Mouse (Mus musculus): ENCODE measurements around the gene Rack1. TPM values are rescaled to one million over a fixed set of nuclear protein-coding genes. Genes with fewer than 3 reads are reported as not detected.

Gene Rack1
- polyA plus RNA-seq, 1 experiment = 2,993 TPM

DNA sequence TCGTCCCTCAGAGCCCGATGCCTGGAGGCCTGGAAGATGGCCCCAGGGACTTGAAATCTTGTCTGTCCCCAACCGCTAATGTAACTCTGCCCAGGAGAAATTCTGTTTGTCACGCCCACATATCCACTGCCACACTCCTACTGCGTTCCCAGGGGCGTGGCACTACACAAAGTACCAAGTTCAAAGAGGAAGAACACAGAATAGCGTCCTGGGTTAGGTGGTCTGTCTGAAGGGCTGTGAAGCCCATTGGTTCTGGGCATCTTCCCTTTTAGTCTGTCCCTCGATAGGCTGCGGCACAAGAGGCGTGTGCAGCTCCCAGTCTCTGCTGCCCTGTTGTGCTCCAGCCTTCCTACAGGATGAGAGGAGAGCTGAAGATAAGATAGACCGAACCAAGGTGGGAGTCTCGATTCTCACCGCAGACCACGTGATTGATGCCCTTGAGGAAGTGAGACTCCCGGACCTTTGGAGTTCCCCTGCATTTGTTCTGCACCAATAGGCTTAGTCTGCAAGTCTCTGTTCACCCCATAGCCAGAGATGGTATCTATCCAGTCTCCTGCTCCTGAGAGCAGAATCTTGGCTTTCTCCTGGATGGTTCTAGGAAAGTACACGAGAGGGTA is 38.2 kb downstream of the Rack1 start:
- H3K27me3 ChIP-seq (ENCODE audit: control insufficient read depth, insufficient read depth, insufficient read length) = no peaks in the 10 kb centered on the region
- H3K4me2 ChIP-seq (ENCODE audit: low read depth) = peak overlapping the region; percentile 97
- H3K79me2 ChIP-seq (ENCODE audit: control insufficient read depth, insufficient read depth) = no peaks in the 10 kb centered on the region
- H3K4me3 ChIP-seq = peak overlapping the region; percentile 41
- peak overlapping the region; percentile 55 for H3ac ChIP-seq (ENCODE audit: control insufficient read depth, insufficient read length)
- no peaks in the 10 kb centered on the region for H3K36me3 ChIP-seq (ENCODE audit: control insufficient read depth, insufficient read depth)
- TF ChIP-seq USF1 (IDR thresholded peaks at IDR 0.05; ENCODE audit: low read depth) (peak; percentile 57), TCF3 (IDR thresholded peaks at IDR 0.05; ENCODE audit: insufficient read length, low read depth) (no peak), SRF (IDR thresholded peaks at IDR 0.05; ENCODE audit: control insufficient read depth, insufficient read length, low read depth) (no peak)

DNA sequence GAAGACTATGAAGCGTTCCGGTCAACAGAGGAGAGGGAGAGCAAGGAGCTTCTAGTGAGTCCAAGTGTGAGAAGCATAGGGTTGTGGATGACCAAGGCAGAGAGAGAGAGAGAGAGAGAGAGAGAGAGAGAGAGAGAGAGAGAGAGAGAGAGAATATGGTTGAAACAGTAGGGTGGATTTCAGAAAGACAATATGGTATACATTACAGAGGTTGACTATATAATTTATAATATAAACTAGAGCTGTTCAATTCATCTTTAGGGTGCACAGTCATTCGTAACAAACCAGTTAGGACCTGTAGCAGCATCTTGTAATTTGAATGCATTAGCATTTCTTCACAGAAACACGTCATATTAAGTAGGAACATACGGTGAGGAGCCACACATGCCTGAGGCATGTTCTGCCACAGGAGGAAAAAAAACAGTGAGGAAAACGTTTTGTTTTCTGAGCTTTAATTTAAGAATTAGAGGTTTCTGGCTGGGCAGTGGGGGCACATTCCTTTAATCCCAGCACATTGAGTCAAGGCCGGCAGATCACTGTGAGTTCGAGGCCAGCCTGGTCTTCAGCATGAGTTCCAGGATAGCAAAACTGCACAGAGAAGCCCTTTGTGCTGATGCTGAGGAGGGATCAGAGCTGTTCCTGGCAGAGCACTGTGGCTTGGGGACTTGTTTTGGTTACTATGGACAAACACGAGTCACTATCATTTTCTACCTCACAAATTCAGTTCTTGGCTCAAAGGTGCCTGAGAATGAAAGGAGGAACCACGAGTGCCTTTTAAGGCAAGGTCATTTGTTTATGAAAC is 38.9 kb downstream of the Rack1 start:
- Histone ChIP-seq H3K36me3 (ENCODE audit: control insufficient read depth, insufficient read depth) (no peaks in the 10 kb centered on the region), H3K27me3 (ENCODE audit: control insufficient read depth, insufficient read depth, insufficient read length) (no peaks in the 10 kb centered on the region), H3K4me2 (ENCODE audit: low read depth) (peak overlapping the region; percentile 97), H3K4me3 (peak overlapping the region; percentile 41), H3ac (ENCODE audit: control insufficient read depth, insufficient read length) (no peak overlapping the region), H3K79me2 (ENCODE audit: control insufficient read depth, insufficient read depth) (no peaks in the 10 kb centered on the region)
- no peak for TF ChIP-seq MAX (IDR thresholded peaks at IDR 0.05; ENCODE audit: low read depth)
- TF ChIP-seq SRF (IDR thresholded peaks at IDR 0.05; ENCODE audit: control insufficient read depth, insufficient read length, low read depth) = no peak
- no peak for TF ChIP-seq E2F4 (IDR thresholded peaks at IDR 0.05; ENCODE audit: insufficient read depth)
- TF ChIP-seq CEBPB (IDR thresholded peaks at IDR 0.05; ENCODE audit: insufficient read depth, poor library complexity, severe bottlenecking) = no peak
- TF ChIP-seq REST (IDR thresholded peaks at IDR 0.05; ENCODE audit: insufficient read depth, insufficient read length) = no peak
- TF ChIP-seq MYOG (IDR thresholded peaks at IDR 0.05; ENCODE audit: control insufficient read depth in 1 of 3, insufficient read depth in 1 of 3, insufficient read length in 2 of 3, low read depth in 2 of 3) = no peak
- TF ChIP-seq MYOD1 (IDR thresholded peaks at IDR 0.05; ENCODE audit: control insufficient read depth in 1 of 3, insufficient read length in 2 of 3, low read depth in 2 of 3) = no peak

DNA sequence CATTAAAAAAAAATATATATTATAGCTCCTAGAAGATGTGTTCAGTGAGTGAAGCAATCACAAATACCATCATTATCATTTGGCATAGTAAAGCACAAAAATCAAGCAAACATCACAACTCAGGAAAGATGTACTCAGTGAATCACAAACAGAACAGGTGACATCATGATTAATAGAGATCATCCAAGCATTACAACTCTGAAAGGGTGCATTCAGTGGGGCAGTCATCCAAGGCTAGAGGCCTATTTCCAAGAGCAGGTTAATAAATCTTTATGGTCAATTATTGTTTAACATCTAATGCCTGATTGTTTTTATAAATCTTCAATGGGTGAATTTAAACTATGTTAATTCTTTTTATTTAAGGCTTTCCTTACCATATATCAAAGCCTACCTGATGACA is 40.7 kb downstream of the Rack1 start:
- Histone ChIP-seq H3K27me3 (ENCODE audit: control insufficient read depth, insufficient read depth, insufficient read length) (no peaks in the 10 kb centered on the region), H3K36me3 (ENCODE audit: control insufficient read depth, insufficient read depth) (no peaks in the 10 kb centered on the region), H3K4me3 (no peak overlapping the region), H3ac (ENCODE audit: control insufficient read depth, insufficient read length) (no peak overlapping the region), H3K79me2 (ENCODE audit: control insufficient read depth, insufficient read depth) (no peaks in the 10 kb centered on the region), H3K4me2 (ENCODE audit: low read depth) (no peak overlapping the region)
- TF ChIP-seq E2F4 (IDR thresholded peaks at IDR 0.05; ENCODE audit: insufficient read depth) (no peak), POLR2A (IDR thresholded peaks at IDR 0.05; ENCODE audit: insufficient read length, low read depth) (no peak), CEBPB (IDR thresholded peaks at IDR 0.05; ENCODE audit: insufficient read depth, poor library complexity, severe bottlenecking) (no peak), SRF (IDR thresholded peaks at IDR 0.05; ENCODE audit: control insufficient read depth, insufficient read length, low read depth) (no peak), TCF12 (IDR thresholded peaks at IDR 0.05; ENCODE audit: insufficient read depth, poor library complexity, severe bottlenecking) (no peak), MAX (IDR thresholded peaks at IDR 0.05; ENCODE audit: low read depth) (no peak), POLR2AphosphoS2 (IDR thresholded peaks at IDR 0.05; ENCODE audit: insufficient read length, low read depth) (no peak), USF1 (IDR thresholded peaks at IDR 0.05; ENCODE audit: low read depth) (no peak), TCF3 (IDR thresholded peaks at IDR 0.05; ENCODE audit: insufficient read length, low read depth) (no peak), MYOD1 (IDR thresholded peaks at IDR 0.05; ENCODE audit: control insufficient read depth in 1 of 3, insufficient read length in 2 of 3, low read depth in 2 of 3) (no peak), REST (IDR thresholded peaks at IDR 0.05; ENCODE audit: insufficient read depth, insufficient read length) (no peak), MYOG (IDR thresholded peaks at IDR 0.05; ENCODE audit: control insufficient read depth in 1 of 3, insufficient read depth in 1 of 3, insufficient read length in 2 of 3, low read depth in 2 of 3) (no peak)

DNA sequence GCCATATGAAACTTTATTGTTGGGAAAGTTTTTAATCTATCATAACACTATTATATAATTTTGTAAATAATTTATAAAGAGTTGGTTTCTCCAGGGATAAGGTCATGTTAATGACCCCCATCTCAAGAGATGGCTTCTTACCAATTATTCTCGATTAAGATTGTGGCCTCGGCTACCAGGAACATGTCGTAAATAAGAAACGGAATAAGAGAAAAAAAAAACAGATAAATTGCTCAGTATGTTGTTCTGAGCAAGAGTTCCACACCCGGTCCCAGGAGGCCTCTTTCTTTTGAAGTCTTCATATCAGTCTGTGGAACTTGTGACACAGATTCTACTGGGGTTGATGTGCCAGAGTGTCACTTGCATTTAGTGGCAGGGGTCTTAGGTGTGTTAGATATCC is 41.1 kb downstream of the Rack1 start:
- H3K4me2 ChIP-seq (ENCODE audit: low read depth) = no peak overlapping the region
- no peak overlapping the region for H3ac ChIP-seq (ENCODE audit: control insufficient read depth, insufficient read length)
- no peak for TF ChIP-seq POLR2A (IDR thresholded peaks at IDR 0.05; ENCODE audit: insufficient read length, low read depth)
- no peak for TF ChIP-seq REST (IDR thresholded peaks at IDR 0.05; ENCODE audit: insufficient read depth, insufficient read length)
- TF ChIP-seq MYOG (IDR thresholded peaks at IDR 0.05; ENCODE audit: control insufficient read depth in 1 of 3, insufficient read depth in 1 of 3, insufficient read length in 2 of 3, low read depth in 2 of 3) = no peak
- no peak for TF ChIP-seq TCF12 (IDR thresholded peaks at IDR 0.05; ENCODE audit: insufficient read depth, poor library complexity, severe bottlenecking)
- no peak for TF ChIP-seq TCF3 (IDR thresholded peaks at IDR 0.05; ENCODE audit: insufficient read length, low read depth)
- TF ChIP-seq CEBPB (IDR thresholded peaks at IDR 0.05; ENCODE audit: insufficient read depth, poor library complexity, severe bottlenecking) = no peak
- no peak for TF ChIP-seq MAX (IDR thresholded peaks at IDR 0.05; ENCODE audit: low read depth)
- TF ChIP-seq SRF (IDR thresholded peaks at IDR 0.05; ENCODE audit: control insufficient read depth, insufficient read length, low read depth) = no peak
- no peak for TF ChIP-seq E2F4 (IDR thresholded peaks at IDR 0.05; ENCODE audit: insufficient read depth)
- TF ChIP-seq USF1 (IDR thresholded peaks at IDR 0.05; ENCODE audit: low read depth) = no peak
- TF ChIP-seq POLR2AphosphoS2 (IDR thresholded peaks at IDR 0.05; ENCODE audit: insufficient read length, low read depth) = no peak
- no peak for TF ChIP-seq MYOD1 (IDR thresholded peaks at IDR 0.05; ENCODE audit: control insufficient read depth in 1 of 3, insufficient read length in 2 of 3, low read depth in 2 of 3)
- no peaks in the 10 kb centered on the region for H3K27me3 ChIP-seq (ENCODE audit: control insufficient read depth, insufficient read depth, insufficient read length)
- H3K36me3 ChIP-seq (ENCODE audit: control insufficient read depth, insufficient read depth) = no peaks in the 10 kb centered on the region
- H3K4me3 ChIP-seq = no peak overlapping the region
- no peaks in the 10 kb centered on the region for H3K79me2 ChIP-seq (ENCODE audit: control insufficient read depth, insufficient read depth)

Data from myocyte (in vitro differentiated cells).